Mouse (Mus musculus) macrophage (primary cell): ENCODE results near the gene Kpna3. TPM values are rescaled to one million over a fixed set of nuclear protein-coding genes. Genes with fewer than 3 reads are reported as not detected.

ENCODE experiments used
- H3K27ac ChIP-seq: fragments of 350-480 bp; formaldehyde crosslinking; 2 replicates; pipeline ENCODE4 v1.9.0; 2021
- H3K36me3 ChIP-seq: fragments of 350-480 bp; formaldehyde crosslinking; 2 replicates; pipeline ENCODE4 v1.9.0; 2021; ENCODE audit errors: inconsistent target
- H3K4me3 ChIP-seq: fragments of 350-480 bp; formaldehyde crosslinking; 2 replicates; pipeline ENCODE4 v1.9.0; 2021; ENCODE audit errors: inconsistent target
- H3K79me2 ChIP-seq: fragments of 350-480 bp; formaldehyde crosslinking; 2 replicates; pipeline ENCODE4 v1.9.0; 2021; ENCODE audit errors: inconsistent target
- WGBS: methylation state at CpG from one replicate; pipeline ENCODE4 v1.1.7; 2026; ENCODE audit warnings: inconsistent platforms; ENCODE audit not compliant: missing documents; 5-methylcytosine and 5-hydroxymethylcytosine counted together
- polyA plus RNA-seq: library from polyadenylated mRNA; stranded (reverse); fragments of 250-400 nt; gene quantifications from 3 replicates; pipeline ENCODE4 v1.2.4, GENCODE M21; 2018; ENCODE audit warnings: inconsistent platforms

The Kpna3 gene
- polyA plus RNA-seq, 1 experiment from 2014 or later, result 59.7 TPM

DNA sequence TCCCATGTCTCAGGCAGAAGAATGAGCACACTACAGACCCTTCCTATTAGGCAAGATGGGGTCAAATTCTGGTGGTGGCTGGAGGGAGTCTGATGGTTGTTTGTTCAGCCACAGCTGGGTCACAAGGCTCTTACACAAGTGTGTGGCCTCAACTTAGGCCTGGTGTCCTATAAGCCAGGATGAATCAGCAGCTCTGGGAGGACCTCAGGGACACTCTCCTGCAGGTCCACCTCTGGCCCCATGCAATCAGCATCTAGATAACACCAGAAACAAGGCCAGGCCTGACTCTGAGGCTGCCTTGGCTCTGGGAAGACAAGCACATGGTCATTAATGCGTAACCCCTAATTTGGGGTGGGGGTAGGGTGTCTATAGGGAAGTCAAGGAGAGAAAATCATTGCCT, 118.9 kb downstream of the Kpna3 start:
- 89% methylated on average over 1 of the region's 1 CpGs for WGBS
- H3K79me2 ChIP-seq, result no peaks in the 10 kb centered on the region
- no peak overlapping the region for H3K4me3 ChIP-seq
- H3K36me3 ChIP-seq, result no peaks in the 10 kb centered on the region
- H3K27ac ChIP-seq, result no peak overlapping the region

DNA sequence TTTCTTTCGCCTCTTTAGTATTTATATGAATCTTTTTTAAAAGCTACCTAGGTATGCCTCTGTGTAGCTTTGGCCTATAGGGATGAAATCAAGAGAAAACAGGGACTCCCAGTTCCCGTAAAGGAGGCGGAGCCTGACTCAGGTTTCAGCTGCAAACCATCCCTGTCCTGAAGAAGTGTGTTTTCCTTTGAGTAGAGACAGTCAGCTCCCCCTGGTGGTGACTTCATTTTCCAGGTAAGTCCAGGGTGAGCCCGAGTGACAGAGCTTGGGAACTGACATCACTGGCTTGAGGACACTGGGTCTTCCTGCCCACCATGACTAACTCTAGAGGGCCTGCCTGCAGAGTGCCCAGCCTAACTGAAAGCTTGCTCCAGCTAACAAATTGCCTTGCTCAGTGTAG, 122.8 kb downstream of the Kpna3 start:
- Histone ChIP-seq H3K4me3 (no peak overlapping the region), H3K36me3 (no peaks in the 10 kb centered on the region), H3K79me2 (peaks cover 3% of the 10 kb centered on the region), H3K27ac (no peak overlapping the region)
- WGBS, result 38% methylated on average over 4 of the region's 4 CpGs

Other genes starting within 250 kb of the Kpna3 start
- not detected in 3 replicates for gene Sgcg, start 181.4 kb downstream of the Kpna3 start, polyA plus RNA-seq
- gene Arl11, start 130.1 kb downstream of the Kpna3 start, polyA plus RNA-seq, result 105 to 134 TPM (median 133 TPM) in 3 replicates
- gene Ebpl, start 79.4 kb downstream of the Kpna3 start, polyA plus RNA-seq, result 1.0 to 3.2 TPM (median 1.8 TPM) in 3 replicates
- gene Spryd7, start 117.0 kb upstream of the Kpna3 start, polyA plus RNA-seq, result 21.3 to 37.9 TPM (median 22.4 TPM) in 3 replicates
- gene Trim13, start 158.4 kb upstream of the Kpna3 start, polyA plus RNA-seq, result 6.3 to 8.2 TPM (median 7.2 TPM) in 3 replicates
- not detected in 3 replicates for gene Kcnrg, start 167.6 kb upstream of the Kpna3 start, polyA plus RNA-seq